Mouse (Mus musculus): ENCODE results near the gene Gm8229. TPM values are rescaled to one million over a fixed set of nuclear protein-coding genes. Genes with fewer than 3 reads are reported as not detected.
"Not testable (repeated sequence)": the region's sequence is repeated elsewhere in the genome, so short reads cannot be mapped to it uniquely, and the experiment has no call there.

Gm8229 gene
- not detected for total RNA-seq (2021)

DNA sequence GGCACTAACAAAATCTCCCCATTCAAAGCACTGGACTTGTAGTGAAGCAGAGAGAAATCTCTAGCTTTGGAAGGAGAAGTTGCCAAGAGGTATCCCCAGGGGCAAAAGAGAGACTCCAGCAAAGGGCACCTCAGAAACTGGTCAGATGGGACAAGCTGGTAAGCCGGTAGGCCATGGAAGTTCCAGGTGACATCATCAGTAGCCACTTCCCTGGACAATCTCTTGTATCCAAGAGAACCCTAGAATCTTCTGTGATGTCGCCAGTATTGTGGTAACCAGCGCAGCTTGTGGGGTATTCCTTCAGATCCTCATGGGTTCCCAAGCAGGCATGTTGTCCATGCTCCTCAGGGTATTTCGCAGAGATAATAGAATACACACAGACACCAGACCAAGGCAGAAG is at the start of gene Gm8229:
Gene Gm8229, plus strand, starts transcription at position 301 of the 400 bp plus-strand sequence.
- DNase-seq (ENCODE audit: low spot score in 2 of 2); intact Hi-C loops (cut with DNase I): not testable (repeated sequence)

GRCm38 (mm10) chr14:44338484-44338883 is 26.7 kb upstream of the Gm8229 start, which contains the start of gene Gm5930:
TSS of gene Gm5930 (minus strand) at chr14:44338584.
- DNase-seq (ENCODE audit: low spot score in 2 of 2); intact Hi-C loops (cut with DNase I): not testable (repeated sequence)

DNA sequence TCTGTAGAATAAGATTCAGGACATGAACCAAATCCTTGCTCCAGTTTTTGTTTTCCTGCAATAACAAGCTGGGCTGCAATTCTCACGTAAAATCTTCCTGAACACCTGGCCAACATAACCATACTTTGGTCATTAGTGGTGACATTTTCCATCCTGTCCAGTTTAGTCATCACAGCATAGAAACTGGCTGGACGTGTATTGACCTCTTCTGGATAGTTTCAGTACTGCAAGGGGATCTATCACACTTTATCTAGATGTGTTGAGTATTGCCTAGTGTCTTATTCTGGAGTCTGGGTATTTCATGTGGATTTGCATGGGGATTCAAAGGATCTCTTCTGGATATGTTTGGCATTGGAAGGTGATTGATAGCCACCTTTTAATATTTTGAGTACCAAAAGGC is 3.7 kb upstream of the Gm8229 start:
- intact Hi-C loops (cut with DNase I); DNase-seq (ENCODE audit: low spot score in 2 of 2): not testable (repeated sequence)

GRCm38 (mm10) chr14:44362301-44362700 is 2.9 kb upstream of the Gm8229 start:
- DNase-seq (ENCODE audit: low spot score in 2 of 2) = peak in 1 of 2 experiments; percentile 1
- intact Hi-C loops (cut with DNase I) = not testable (repeated sequence)

- intact Hi-C loops (cut with DNase I); DNase-seq (ENCODE audit: low spot score in 2 of 2): not testable (repeated sequence)
These were observed 19.1 kb downstream of the Gm8229 start for GRCm38 (mm10) chr14:44384233-44384632.

- intact Hi-C loops (cut with DNase I); DNase-seq (ENCODE audit: low spot score in 2 of 2): not testable (repeated sequence)
These were observed 45.4 kb downstream of the Gm8229 start, which contains the start of gene Gm3371 for GRCm38 (mm10) chr14:44410588-44410987. TSS of gene Gm3371 (minus strand) at chr14:44410688.

Other genes starting within 250 kb of the Gm8229 start
- gene Gm3327, start 241.5 kb upstream of the Gm8229 start, total RNA-seq (2021) = not detected
- not detected for gene Gm8212, start 167.7 kb upstream of the Gm8229 start, total RNA-seq (2021)
- gene 4930503E14Rik, start 152.1 kb upstream of the Gm8229 start, total RNA-seq (2021) = under 1 TPM; 0.30 to 0.50 TPM
- gene Gm8220, start 79.8 kb upstream of the Gm8229 start, total RNA-seq (2021) = not detected
- gene Gm5930, start 26.8 kb upstream of the Gm8229 start, total RNA-seq (2021) = not detected
- not detected for gene Gm3371, start 45.3 kb downstream of the Gm8229 start, total RNA-seq (2021)
- gene Gm8232, start 68.3 kb downstream of the Gm8229 start, total RNA-seq (2021) = not detected
- not detected for gene BC061237, start 127.1 kb downstream of the Gm8229 start, total RNA-seq (2021)
- gene Gm17093, start 152.9 kb downstream of the Gm8229 start, total RNA-seq (2021) = not detected
- not detected for gene Gm8247, start 217.8 kb downstream of the Gm8229 start, total RNA-seq (2021)

All from left cerebral cortex, postnatal 25 days (tissue).